Mouse (Mus musculus): ENCODE results near the gene Colq.

GRCm38 (mm10) chr14:31509911-31510310, 81.2 kb downstream of the Colq start:
- TF ChIP-seq POLR2A (IDR thresholded peaks at IDR 0.05; ENCODE audit: borderline replicate concordance, insufficient read depth, low read length) (no peak), CTCF (IDR thresholded peaks at IDR 0.05; ENCODE audit: borderline replicate concordance, insufficient read depth, low read depth, low read length) (no peak)
